Mouse (Mus musculus) kidney, adult 9 months (tissue): ENCODE measurements around the gene Kif27.

Experiments
- DNase-seq: peaks from one replicate; pipeline ENCODE4 v3.0.0; 2022

Kif27 gene

DNA sequence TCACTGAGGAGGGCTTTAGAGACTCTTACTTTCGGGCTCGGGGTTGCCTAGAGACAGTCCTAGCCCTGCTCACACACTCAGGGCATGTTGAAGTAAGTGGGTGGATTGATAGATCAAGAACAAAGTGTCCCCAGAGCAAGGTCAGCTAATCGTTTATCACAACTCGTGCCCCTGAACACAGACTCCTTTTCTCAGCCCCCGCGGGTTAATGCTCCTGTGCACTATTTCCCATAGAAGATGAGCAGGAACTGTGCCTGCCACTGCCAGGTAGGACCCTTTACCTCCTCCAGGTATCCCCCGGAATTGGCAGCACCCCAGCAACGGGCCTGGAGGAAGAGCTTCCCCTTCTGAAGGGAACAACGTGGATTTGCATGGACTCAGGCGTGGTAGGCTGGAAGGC is 82.7 kb downstream of the Kif27 start:
- DNase-seq: no peak

DNA sequence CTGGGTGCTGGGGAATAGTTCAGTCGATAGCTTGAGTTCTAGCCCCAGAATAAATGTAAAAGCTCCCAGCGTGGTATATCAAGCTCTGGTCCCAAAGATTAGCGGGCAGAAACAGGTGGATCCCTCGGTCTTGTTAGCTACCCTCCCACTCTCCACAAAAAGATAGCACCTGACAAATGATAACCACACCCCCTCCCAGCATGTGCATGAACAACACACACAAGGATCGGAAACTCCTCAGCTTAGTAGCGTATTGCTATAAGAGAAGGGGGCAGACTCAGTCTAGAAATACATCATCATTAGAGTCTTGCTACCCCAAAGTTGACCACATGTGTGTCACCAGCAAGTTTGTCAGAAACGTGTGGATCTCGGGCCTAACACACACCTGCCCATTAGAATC is 83.3 kb downstream of the Kif27 start, which contains the start of gene Gkap1:
TSS of gene Gkap1 (minus strand) at position 101 of the 400 bp plus-strand sequence.
- DNase-seq: no peak

- no peak for DNase-seq
These were observed 83.8 kb downstream of the Kif27 start for GRCm38 (mm10) chr13:58275076-58275475.

GRCm38 (mm10) chr13:58274259-58274991 is 84.5 kb downstream of the Kif27 start:
- DNase-seq: peak; percentile 56

DNA sequence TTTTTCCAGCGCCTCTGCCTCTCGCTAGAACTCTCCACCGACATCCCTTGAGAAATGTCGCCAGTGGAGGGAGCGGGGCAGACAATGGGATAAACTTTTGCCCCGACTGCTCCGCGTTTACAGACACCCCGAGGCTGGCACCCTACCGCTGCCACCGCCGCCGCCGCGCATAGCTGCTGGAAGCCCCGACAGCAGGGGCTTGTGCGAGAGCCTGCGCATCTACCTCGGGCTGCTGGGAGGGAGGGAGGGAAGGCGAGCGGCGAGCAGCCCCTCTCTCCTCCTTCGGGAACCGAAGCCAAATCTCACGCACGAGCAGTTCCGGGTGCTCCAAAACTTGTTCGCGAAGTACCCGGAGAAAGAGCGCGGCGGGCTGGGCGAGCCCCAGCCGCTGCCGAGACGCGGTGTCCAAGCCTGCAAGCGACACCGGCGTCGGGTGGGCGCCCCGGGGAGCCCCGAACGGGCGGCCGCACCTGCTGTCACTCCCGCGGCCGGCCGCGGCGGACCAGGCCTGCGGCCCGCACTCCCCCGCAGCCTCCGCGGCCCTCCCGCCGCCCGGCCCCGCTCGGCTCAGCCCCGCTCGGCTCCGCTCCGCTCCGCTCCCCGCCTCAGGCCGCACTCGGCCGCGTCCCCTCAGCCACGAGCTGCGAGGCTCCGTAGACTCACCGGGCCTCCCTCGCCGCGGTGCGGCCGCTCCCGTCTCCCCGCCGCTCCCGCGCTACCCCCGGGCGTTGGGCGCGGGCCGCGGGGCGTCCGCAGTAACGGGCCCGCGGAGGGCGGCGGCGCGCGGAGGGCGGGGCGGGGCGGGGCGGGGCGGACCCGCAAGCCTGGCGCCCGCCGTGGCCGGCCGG is 85.3 kb downstream of the Kif27 start:
- DNase-seq: no peak

DNA sequence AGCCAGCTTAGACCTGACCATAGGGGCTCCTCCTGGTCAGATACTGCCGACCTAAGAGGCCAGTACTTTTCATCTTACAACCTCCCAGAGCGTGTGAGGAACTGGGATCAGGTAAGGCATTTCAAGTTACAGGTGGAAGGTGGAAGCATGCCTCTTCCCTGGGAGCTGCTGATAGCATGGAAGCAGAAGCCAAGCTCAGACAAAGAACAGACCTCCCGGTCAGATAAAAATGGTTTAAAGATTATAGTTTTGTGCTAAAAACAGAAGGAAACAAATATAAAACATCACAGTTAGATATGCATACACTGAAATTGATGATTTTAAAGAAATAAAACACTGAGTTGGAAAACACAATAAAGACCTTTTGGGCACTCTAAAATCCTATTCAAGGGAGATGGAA is 92.1 kb downstream of the Kif27 start:
- no peak for DNase-seq

DNA sequence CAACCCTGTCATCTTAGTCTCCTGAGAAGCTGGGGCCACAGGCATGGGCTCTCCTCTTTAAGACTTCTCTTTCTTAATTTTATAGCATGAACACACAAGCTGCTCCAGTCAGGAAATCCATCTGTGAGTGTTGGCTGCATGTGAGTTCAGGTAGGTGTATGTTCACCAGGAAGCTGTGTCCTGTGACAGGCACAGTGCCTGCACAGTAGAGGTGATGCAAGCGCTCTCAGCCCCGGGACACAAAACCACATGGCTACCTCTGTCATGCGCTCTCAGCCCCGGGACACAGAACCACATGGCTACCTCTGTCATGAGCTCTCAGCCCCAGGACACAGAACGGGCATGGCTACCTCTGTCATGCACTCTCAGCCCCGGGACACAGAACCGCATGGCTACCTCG is 95.4 kb downstream of the Kif27 start:
- no peak for DNase-seq

GRCm38 (mm10) chr13:58261674-58262073 is 97.2 kb downstream of the Kif27 start:
- no peak for DNase-seq

DNA sequence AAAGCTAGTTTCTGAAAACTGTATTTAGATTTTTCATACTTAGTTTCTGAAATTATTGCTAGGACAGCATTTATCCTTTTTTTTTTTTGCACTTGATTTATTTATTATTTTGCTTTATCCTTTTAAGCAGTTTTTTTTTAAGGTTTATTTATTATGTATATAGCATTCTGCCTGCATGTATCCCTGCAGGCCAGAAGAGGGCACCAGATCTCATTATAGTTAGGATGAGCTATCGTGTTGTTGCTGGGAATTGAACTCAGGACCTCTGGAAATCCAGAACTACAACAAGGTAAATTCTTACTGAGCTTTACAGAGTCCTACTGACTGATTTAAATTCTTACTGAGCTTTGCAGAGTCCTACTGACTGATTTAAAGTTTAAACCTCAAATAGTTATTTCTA is 105.7 kb downstream of the Kif27 start:
- no peak for DNase-seq

GRCm38 (mm10) chr13:58248957-58249356 is 110.0 kb downstream of the Kif27 start:
- DNase-seq: no peak
